In genomic region chr1:160195337-160195663, GRCm38 (mm10) we compare ENCODE assay signal across 8 mouse cellular contexts. TPM values are rescaled to one million over a fixed set of nuclear protein-coding genes. Genes with fewer than 3 reads are reported as not detected.
DNase-seq lines count a peak whose midpoint lies in the region; ATAC-seq and TF ChIP-seq lines count a peak whose summit lies in the region.

No protein-coding gene starts in this region.

- WGBS in heart, embryonic 12.5 days: under 1% methylated on average over 13 of the region's 13 CpGs

- no peaks in the 10 kb centered on the region for H3K27me3 ChIP-seq in heart, embryonic 12.5 days (replicated peaks)
- H3K27me3 ChIP-seq in MEL (ENCODE audit: control insufficient read depth in 1 of 2, insufficient read depth in 2 of 2, low read length in 2 of 2): no peaks in the 10 kb centered on the region
- no peaks in the 10 kb centered on the region for H3K27me3 ChIP-seq in megakaryocyte, embryonic 14.5 days (replicated peaks)

- H3K4me2 ChIP-seq in heart, embryonic 12.5 days: peak overlapping the region; percentile 90

- ATAC-seq in heart, embryonic 12.5 days (ENCODE audit: insufficient number of reproducible peaks, low FRiP score): no peak; the same call in 1 of the 2 replicates
- ATAC-seq in hematopoietic stem cell, adult 5-6 weeks (replicated peaks in 1 of 2; ENCODE audit: insufficient read depth in 1 of 2, low FRiP score in 2 of 2, low TSS enrichment in 1 of 2, low read depth in 1 of 2, poor library complexity in 2 of 2, severe bottlenecking in 2 of 2): peak; percentile 14 to 30

- H3K4me1 ChIP-seq in heart, embryonic 12.5 days (replicated peaks): peaks cover 11% of the 10 kb centered on the region
- H3K4me1 ChIP-seq in MEL (ENCODE audit: control insufficient read depth in 1 of 2, insufficient read depth in 2 of 2, low read length in 2 of 2): peaks cover 3 to 5% of the 10 kb centered on the region in 2 experiments; a peak in 1 of 4 replicates
- H3K4me1 ChIP-seq in megakaryocyte, embryonic 14.5 days: peaks cover 35% of the 10 kb centered on the region

- no peak for DNase-seq in heart, adult 9 months (ENCODE audit: low spot score in 2 of 2)
- no peak for DNase-seq in MEL (ENCODE audit: low read depth, low spot score)
- DNase-seq in frontal cortex, postnatal 10 days (ENCODE audit: low spot score in 2 of 2): no peak
- DNase-seq in thymus, postnatal 4 days: no peak
- no peak for DNase-seq in thymus, postnatal 36 days

- peak overlapping the region; percentile 87 for H3K27ac ChIP-seq in heart, embryonic 12.5 days (ENCODE audit: poor library complexity, severe bottlenecking)
- peak overlapping the region; percentile 85 for H3K27ac ChIP-seq in MEL (ENCODE audit: control insufficient read depth, low read depth, low read length)

- TF ChIP-seq CTCF in MEL (IDR thresholded peaks at IDR 0.05 in 2 of 3, conservative IDR thresholded peaks at IDR 0.05 in 1 of 3; ENCODE audit: control insufficient read depth in 1 of 3, insufficient read depth in 1 of 3, low read depth in 2 of 3, low read length in 3 of 3, poor library complexity in 1 of 3, severe bottlenecking in 1 of 3): no peak

- TF ChIP-seq EP300 in MEL (IDR thresholded peaks at IDR 0.05; ENCODE audit: low read depth in 1 of 2, low read length in 2 of 2): no peak

- no peak for TF ChIP-seq RAD21 in MEL (IDR thresholded peaks at IDR 0.05; ENCODE audit: low read depth, low read length)

- H3K79me2 ChIP-seq in MEL (ENCODE audit: control insufficient read depth, insufficient read depth, low read length, poor library complexity): peaks cover 20% of the 10 kb centered on the region

- no peak for TF ChIP-seq POLR2A in MEL (IDR thresholded peaks at IDR 0.05; ENCODE audit: control insufficient read depth in 1 of 2, insufficient read depth in 1 of 2, low read depth in 1 of 2, low read length in 2 of 2, poor library complexity in 1 of 2)

- H3K9me3 ChIP-seq in heart, embryonic 12.5 days (replicated peaks): no peaks in the 10 kb centered on the region
- H3K9me3 ChIP-seq in MEL (replicated peaks; ENCODE audit: insufficient read depth, low read length): no peaks in the 10 kb centered on the region
- H3K9me3 ChIP-seq in megakaryocyte, embryonic 14.5 days: no peaks in the 10 kb centered on the region

- H3K9ac ChIP-seq in heart, embryonic 12.5 days: peak overlapping the region; percentile 87
- peak overlapping the region; percentile 90 for H3K9ac ChIP-seq in MEL (ENCODE audit: control insufficient read depth, low read depth, low read length, poor library complexity, severe bottlenecking)

- peak overlapping the region; percentile 79 for H3K4me3 ChIP-seq in heart, embryonic 12.5 days
- H3K4me3 ChIP-seq in MEL (ENCODE audit: control insufficient read depth in 1 of 2, insufficient read depth in 1 of 2, low read depth in 2 of 2, low read length in 2 of 2): peak overlapping the region; percentile 68 to 95
- H3K4me3 ChIP-seq in megakaryocyte, embryonic 14.5 days (replicated peaks): peak overlapping the region; percentile 99

- H3K36me3 ChIP-seq in heart, embryonic 12.5 days: peaks cover 20% of the 10 kb centered on the region
- H3K36me3 ChIP-seq in MEL (ENCODE audit: control insufficient read depth in 1 of 2, insufficient read depth in 2 of 2, low read length in 2 of 2): peaks cover 12 to 16% of the 10 kb centered on the region in 2 experiments
- H3K36me3 ChIP-seq in megakaryocyte, embryonic 14.5 days (replicated peaks; ENCODE audit: low read length): peaks cover 37% of the 10 kb centered on the region

TF ChIP-seq in MEL, 35 proteins besides CTCF, POLR2A, EP300 and RAD21:
- TF ChIP-seq USF2 (IDR thresholded peaks at IDR 0.05; ENCODE audit: borderline replicate concordance in 1 of 2, insufficient read depth in 1 of 2, low read depth in 1 of 2, low read length in 2 of 2): no peak
- TF ChIP-seq ZMIZ1 (IDR thresholded peaks at IDR 0.05; ENCODE audit: low read depth, low read length): 0 out of 2 replicates have a peak, but pooled peaks have one; percentile 32
- TF ChIP-seq MXI1 (IDR thresholded peaks at IDR 0.05; ENCODE audit: low read depth, low read length): peak; percentile 60; the same call in 1 of the 2 replicates

RNA-seq across cellular contexts. Expression of gene Mrps14, which starts 0.3 kb away (rescaled TPM):
- polyA plus RNA-seq in heart, embryonic 12.5 days (2016; fragmentation: Nextera tagmentation; extraction: Ambion mirVana): 184 and 185 TPM in 2 replicates
- 133 and 145 TPM in 2 replicates for total RNA-seq in MEL (2012; rRNA removed)
- 100 to 1,000 TPM in 1 of 2 experiments, not detected in 1; 138 TPM for polyA plus RNA-seq in MEL (2012; ENCODE audit: insufficient read depth in 1 of 2, insufficient read length in 2 of 2, low read depth in 1 of 2, low replicate concordance in 2 of 2, missing spikeins in 1 of 2)
- total RNA-seq in hematopoietic stem cell, adult 5-6 weeks (2017): 70.0 and 135 TPM in 2 replicates
- polyA plus RNA-seq in megakaryocyte, embryonic 14.5 days (2012; ENCODE audit: insufficient read depth, low replicate concordance): 0.86 TPM in 1 of 2 replicates, not detected in the other

RNA-seq across cellular contexts. Expression of gene Cacybp, which starts 17.4 kb away (rescaled TPM):
- 175 and 181 TPM in 2 replicates for polyA plus RNA-seq in heart, embryonic 12.5 days (2016; fragmentation: Nextera tagmentation; extraction: Ambion mirVana)
- total RNA-seq in MEL (2012; rRNA removed): 80.7 and 95.4 TPM in 2 replicates
- polyA plus RNA-seq in MEL (2012; ENCODE audit: insufficient read depth in 1 of 2, insufficient read length in 2 of 2, low read depth in 1 of 2, low replicate concordance in 2 of 2, missing spikeins in 1 of 2): 100 to 1,000 TPM in 1 of 2 experiments, not detected in 1; 181 TPM
- total RNA-seq in hematopoietic stem cell, adult 5-6 weeks (2017): 170 and 204 TPM in 2 replicates
- 75.5 and 79.1 TPM in 2 replicates for polyA plus RNA-seq in megakaryocyte, embryonic 14.5 days (2012; ENCODE audit: insufficient read depth, low replicate concordance)

RNA-seq across cellular contexts. Expression of gene Tnn, which starts 41.9 kb away (rescaled TPM):
- 0.06 TPM in 1 of 2 replicates, not detected in the other for polyA plus RNA-seq in heart, embryonic 12.5 days (2016; fragmentation: Nextera tagmentation; extraction: Ambion mirVana)
- not detected in 2 replicates for total RNA-seq in MEL (2012; rRNA removed)
- polyA plus RNA-seq in MEL (2012; ENCODE audit: insufficient read depth in 1 of 2, insufficient read length in 2 of 2, low read depth in 1 of 2, low replicate concordance in 2 of 2, missing spikeins in 1 of 2): not detected
- total RNA-seq in hematopoietic stem cell, adult 5-6 weeks (2017): not detected in 2 replicates
- not detected in 2 replicates for polyA plus RNA-seq in megakaryocyte, embryonic 14.5 days (2012; ENCODE audit: insufficient read depth, low replicate concordance)

Comparison
In these comparisons a context has a peak if more than half of its experiments do, and no peak if none do; other contexts are left out.
1. RNA of gene Mrps14, which starts 0.3 kb away (polyA plus RNA-seq): 184 to 185 TPM in heart, embryonic 12.5 days and 138 TPM in MEL; 0.86 TPM in megakaryocyte, embryonic 14.5 days; every median in the first group is over 10 times any median in the second.
2. Peak in every context shown above with its lines, with median percentiles within 50 percentile points of each other: H3K4me3 ChIP-seq.